Mouse (Mus musculus) heart, postnatal 10 days (tissue): Measurements from ENCODE around the gene Fam120a. TPM values are rescaled to one million over a fixed set of nuclear protein-coding genes. Genes with fewer than 3 reads are reported as not detected.

ENCODE experiments used
- DNase-seq, 2 experiments: peaks; one replicate each; pipeline ENCODE4 v3.0.0; 2021
- intact Hi-C: fragments of 180-260 bp; cut with DNase I; formaldehyde crosslinking; loops from one replicate; pipeline ENCODE4 v1.15.1; 2025
- total RNA-seq, 2 experiments: library from RNA; stranded (reverse); gene quantifications; 2 replicates each; pipeline ENCODE4 v1.2.3; 2021

Fam120a gene
- total RNA-seq, 2 experiments from 2014 or later: 106 to 111 TPM

- intact Hi-C loops: no loop called here
- DNase-seq: no peak
Measured at GRCm38 (mm10) chr13:48919756-48920415, 47.9 kb downstream of the Fam120a start.

DNA sequence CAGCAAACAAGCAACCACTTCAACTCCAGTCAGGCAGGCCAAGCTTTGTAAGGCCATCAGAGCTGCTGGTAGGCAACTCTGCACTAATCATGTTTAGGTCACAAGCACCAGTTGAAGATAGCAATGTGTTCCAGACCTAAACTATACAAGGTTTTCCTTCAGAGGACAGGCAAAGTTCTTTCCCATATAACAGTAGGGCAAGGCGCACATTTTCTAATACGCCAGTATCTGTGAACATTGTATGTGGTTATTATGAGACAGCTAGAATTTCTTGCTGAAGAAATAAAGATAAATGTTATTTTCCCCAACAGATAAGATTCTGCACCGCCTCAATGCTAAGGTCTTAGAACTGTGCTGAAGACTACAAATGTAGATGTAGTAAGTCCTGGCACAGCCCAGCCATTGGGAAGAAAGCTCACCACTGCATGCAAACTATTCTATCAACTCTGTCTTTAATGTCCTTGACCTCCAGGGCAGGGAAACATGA lies 50.7 kb downstream of the Fam120a start:
- intact Hi-C loops: no loop called here
- DNase-seq: peak in 1 of 2 experiments; percentile 8

DNA sequence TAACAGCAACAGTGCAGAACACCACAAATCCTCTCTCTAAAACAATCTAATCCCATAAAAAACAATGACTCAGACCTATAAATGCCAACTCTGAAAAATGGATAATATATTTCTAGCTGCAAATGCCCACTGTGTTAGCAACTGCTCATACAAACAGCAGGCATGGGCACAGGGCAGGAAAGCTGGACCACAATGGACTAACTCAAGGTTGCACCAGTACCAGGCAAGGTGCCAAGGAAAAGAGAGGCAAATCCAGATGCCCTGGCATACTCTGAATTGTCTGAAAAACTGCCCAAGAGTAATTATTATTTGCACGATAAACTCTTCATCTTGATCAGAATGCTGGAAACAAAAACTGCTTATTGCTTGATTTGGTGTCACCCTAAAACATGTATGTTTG lies 54.1 kb downstream of the Fam120a start:
- intact Hi-C loops: loop anchor here (5.0 kb wide), 1 partner anchor 84 kb away; no protein-coding TSS in a partner anchor

GRCm38 (mm10) chr13:48913141-48913540 lies 54.7 kb downstream of the Fam120a start:
- no peak for DNase-seq

More for the DNA sequence above, 54.1 kb downstream of the Fam120a start:
- DNase-seq: peak; percentile 45 to 51

DNA sequence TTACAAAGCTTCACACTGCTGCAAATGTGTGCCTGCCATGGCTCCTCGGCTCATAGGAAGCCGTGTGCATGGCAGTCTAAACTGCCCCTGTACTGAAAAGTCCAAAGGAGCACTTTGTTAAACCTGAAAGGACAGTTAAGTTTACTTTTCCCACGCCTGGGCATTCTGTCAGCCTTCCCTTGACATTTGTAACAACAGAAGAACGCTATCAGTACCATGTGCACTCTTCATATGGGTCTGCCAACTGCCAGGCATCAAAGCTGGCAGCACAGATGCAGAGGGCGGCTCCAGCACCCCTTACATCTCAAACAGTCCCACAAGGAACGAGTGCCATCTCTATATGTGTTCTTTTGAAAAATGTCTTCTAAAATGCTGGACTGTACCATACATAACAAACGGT lies 56.4 kb downstream of the Fam120a start:
- DNase-seq: peak; percentile 9 to 12
- intact Hi-C loops: loop anchor here (5.0 kb wide), 1 partner anchor 86 kb away; no protein-coding TSS in a partner anchor

More at GRCm38 (mm10) chr13:48913141-48913540, 54.7 kb downstream of the Fam120a start:
- intact Hi-C loops: loop anchor here (5.0 kb wide), 1 partner anchor 84 kb away; no protein-coding TSS in a partner anchor

DNA sequence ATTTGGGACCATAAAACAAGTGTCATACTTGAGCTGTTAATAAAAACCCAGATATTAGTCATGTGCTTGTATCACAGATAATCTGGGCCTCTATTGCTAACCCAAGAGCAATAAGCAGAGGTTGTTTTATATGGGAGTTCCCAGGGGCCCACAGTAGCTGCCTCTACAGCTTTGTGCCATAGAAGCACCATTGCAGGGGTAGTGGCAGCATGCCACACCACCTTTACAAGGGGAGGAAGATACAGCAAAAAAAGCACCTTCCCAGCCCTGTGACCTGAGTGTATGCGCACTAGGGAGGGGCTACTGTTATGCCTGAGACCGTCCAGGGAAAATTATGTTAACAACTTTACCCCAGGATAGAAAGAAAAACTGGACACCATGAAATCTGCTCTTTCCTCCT lies 62.4 kb downstream of the Fam120a start:
- DNase-seq: no peak
- intact Hi-C loops: no loop called here

DNA sequence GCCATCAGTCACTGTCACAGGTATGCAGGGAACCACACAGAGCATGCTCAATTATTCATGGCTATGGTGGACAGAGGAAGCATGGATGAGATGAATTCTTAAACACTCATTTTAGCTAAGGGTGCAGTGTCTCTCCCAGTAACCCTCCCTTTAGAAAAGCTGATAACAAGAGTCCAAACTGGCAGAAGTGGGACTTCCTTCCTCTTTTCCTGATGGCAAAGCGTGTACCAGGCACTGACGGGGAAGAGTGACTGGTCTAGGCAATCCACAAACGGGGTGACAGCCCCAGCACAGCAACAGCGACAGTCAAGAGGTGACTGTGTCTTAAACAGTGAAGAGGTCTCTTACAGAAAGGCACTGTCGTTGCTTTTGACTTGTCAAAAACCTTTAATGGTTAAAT lies 72.4 kb downstream of the Fam120a start:
- intact Hi-C loops: no loop called here
- no peak for DNase-seq

DNA sequence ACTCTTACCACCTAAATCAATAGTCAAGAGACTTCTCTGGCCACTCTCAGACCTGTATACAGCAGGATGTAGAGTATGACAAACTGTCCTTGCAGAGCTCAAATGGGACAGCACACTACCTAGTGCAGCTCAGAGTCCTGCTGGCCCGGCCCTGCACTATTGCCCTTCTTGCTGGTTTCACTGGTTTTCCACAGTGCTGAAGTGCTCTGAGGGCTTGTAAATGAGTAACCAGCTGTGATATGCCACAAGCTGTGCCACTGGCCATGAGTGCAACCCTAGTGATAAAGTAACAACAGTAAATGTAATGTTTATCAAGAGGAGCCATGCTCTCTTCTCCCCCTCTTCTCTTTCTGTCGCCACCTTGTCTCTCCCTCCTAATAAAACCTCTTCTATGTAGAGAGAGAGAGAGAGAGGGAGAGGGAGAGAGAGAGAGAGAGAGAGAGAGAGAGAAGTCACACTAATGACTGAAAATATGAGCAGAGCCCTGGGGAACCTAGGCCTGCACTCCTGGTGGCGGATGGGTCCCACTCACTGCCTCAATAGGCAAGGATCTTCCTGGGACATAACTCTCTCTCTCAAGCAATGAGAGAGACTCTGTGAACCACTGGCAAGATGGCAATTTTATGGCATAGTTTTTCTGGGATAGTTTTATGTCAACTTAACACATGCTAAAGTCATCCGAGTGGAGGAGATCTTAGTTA lies 77.4 kb downstream of the Fam120a start:
- intact Hi-C loops: no loop called here
- no peak for DNase-seq

- DNase-seq: peak; percentile 99
- intact Hi-C loops: loop anchor here (5.0 kb wide), 2 partner anchors 89 to 294 kb away; partner anchors contain the start of gene Fam120a
Measured at GRCm38 (mm10) chr13:48878534-48878933, 89.3 kb downstream of the Fam120a start.

DNA sequence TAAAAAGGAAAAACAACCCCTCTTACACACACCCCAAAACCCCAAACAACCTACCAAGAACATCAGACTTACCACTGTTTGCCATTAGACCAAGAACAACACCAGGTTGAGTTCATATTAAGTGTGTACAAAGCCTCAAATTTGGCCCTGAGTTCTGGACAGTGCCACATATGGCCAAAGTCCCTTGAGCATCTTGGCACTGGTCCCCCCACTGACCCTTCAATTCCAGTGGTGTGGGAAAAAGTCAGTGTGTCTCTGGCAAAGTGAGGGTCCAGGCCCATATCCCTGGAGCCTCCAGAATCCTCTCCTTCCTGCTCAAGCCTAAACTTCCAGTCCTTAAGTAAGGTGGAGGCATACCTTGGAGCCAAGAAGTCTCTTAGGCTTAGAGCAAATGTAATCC lies 90.0 kb downstream of the Fam120a start:
- intact Hi-C loops: loop anchor here (5.0 kb wide), 2 partner anchors 89 to 294 kb away; partner anchors contain the start of gene Fam120a
- DNase-seq: peak in 1 of 2 experiments; percentile 20

DNA sequence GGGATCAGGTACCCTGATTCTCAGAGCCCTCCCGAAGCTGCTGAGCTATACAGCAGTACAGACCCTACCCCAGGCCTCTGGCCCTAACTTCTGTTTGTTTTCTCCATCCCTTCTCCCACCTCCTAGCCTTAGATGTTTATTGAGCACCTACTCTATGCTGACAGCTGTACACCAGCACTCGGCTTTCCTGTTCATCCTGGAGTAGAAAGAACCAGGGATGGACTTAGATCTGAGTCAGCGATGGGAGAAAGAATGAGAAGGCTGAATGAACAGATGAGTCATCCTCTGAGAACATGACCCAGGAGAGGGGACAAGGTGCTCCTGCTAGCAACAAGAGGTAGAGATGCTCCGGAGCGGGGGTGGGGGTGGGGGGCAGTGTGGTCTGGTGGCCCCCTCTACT lies 95.1 kb downstream of the Fam120a start:
- intact Hi-C loops: no loop called here
- no peak for DNase-seq

DNA sequence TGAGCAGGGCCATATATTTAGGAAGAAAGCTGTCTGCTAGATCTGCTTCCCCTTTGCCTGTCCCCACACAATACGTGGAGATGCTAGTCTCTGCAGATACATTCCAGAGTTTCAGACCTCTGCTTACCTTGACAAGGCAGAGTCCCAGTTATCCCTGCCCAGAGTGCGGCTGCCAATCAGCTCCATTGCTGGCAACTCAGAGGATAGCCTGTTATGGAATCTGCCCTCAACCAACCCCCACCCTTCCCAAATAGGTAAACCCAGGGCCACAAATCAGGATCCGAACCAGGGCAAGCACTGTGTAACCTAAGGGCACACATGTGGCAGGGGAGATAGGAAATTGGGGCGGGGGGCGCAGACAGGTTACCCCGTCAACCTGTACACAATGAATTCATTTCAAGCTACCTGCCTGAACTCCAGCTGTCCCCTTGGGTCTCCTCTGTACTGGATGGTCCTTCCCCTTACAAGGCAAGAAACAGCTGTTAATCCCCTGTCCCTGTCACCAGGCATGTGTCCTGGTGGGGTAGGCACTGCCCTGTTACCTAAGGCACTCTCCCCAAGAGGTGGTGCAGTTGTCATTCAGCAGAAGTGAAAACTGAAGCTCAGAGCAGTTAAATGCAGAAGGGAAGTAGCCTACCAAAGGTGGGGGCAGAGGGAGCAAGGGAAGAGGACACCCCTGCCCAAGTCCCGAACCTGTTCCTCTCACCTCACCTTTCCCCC lies 95.8 kb downstream of the Fam120a start:
- DNase-seq: peak in 1 of 2 experiments; percentile 39
- intact Hi-C loops: no loop called here

- intact Hi-C loops: no loop called here
Measured at GRCm38 (mm10) chr13:48870771-48871731, 96.8 kb downstream of the Fam120a start, which contains the start of gene Phf2. Gene Phf2, minus strand, starts transcription at chr13:48871119.

DNA sequence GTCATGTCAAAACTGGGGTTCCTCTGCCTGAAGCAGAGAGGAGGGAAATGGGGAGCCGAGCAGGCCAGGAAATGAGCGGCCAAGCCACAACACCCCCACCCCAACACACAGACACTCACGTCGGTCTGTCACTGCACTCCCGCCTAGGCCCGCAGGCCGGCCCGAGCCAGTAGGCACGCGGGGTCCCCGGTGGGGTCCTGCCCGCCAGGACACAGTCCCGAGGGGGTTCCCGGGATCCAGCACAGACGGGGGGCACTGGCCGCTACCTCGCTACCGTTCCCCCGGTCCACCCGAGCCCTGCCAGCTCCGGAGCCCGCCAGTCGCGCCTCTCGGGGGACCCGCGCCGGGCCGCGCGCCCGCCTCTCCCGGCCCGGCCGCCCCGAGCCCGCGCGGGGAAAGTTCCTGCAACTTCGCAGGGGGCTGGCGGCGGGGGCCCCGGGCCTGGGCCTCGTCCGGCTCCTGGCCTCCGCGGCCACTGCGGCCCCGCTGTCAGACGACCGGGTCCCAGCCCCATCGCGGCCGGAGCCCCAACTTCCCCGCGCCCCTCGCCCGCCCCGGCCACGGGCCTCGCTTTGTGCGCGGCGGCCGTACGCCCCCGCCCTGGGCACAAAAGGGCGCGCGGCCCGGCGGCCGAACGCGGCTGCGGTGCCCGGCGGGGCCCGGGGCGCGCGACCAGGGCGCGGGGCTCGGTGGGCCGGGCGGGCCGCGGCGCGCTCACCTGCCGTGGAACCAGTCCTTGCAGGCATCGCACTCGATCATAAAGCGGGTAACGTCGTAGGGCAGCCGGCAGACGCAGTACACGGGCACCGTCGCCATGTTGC lies 97.7 kb downstream of the Fam120a start:
- DNase-seq: peak; percentile 61 to 71
- intact Hi-C loops: no loop called here

More at GRCm38 (mm10) chr13:48870771-48871731, 96.8 kb downstream of the Fam120a start, which contains the start of gene Phf2:
- DNase-seq: peak; percentile 62 to 66

DNA sequence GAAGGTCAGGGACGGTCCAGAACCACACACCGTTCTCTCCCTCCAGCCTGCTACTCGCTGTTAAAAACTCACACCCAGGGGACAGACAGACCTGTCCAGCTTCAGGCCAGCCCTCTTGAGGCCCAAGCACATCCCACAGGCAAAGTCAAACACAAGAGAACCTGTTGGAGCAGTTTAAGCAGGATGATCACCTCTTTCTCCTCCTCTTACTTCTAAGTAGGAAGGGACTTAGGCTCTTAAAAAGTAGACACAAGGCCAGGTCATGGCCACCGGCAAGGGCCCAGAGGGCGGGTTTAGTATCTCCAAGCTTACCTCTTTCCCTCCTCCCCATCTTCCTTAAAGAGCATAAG lies 98.2 kb downstream of the Fam120a start:
- intact Hi-C loops: no loop called here
- no peak for DNase-seq

- DNase-seq: no peak
- intact Hi-C loops: no loop called here
Measured at GRCm38 (mm10) chr13:48869088-48869487, 98.7 kb downstream of the Fam120a start.

GRCm38 (mm10) chr13:48864673-48865356 lies 103.0 kb downstream of the Fam120a start:
- intact Hi-C loops: no loop called here
- no peak for DNase-seq

DNA sequence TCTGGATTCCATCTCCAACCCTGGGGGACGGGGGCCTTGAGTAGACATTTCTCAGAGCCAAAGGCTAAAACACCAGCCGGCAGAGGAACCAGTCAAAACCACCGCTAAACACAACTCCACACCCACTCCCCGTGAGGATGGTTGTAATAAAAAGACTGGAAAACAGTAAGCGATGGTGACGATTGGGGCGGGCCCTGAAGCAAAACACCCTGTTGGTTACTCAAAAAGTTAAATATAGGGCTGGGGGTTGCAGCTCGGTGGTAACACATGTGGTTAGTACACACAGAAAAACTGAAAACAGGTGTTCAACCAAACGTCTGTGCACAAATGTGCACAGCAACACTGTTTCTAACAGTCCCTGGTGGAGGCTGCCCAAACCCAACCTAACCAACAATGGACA lies 104.3 kb downstream of the Fam120a start:
- intact Hi-C loops: no loop called here
- DNase-seq: no peak
